Mouse (Mus musculus) E14TG2a.4 (cell line): ENCODE results near the gene Plac8.
A peak's percentile ranks its signal among the peaks of the same experiment; 100 is the strongest.

ENCODE experiments used
- H3K27me3 ChIP-seq: 2 replicates; pipeline ENCODE4 v1.6.1; 2014; ENCODE audit warnings: low read length, control low read depth; ENCODE audit not compliant: insufficient read depth
- H3K36me3 ChIP-seq: 2 replicates; pipeline ENCODE4 v1.6.1; 2014; ENCODE audit warnings: low read length, control low read depth; ENCODE audit not compliant: insufficient read depth
- H3K4me1 ChIP-seq: replicated peaks from 2 replicates; pipeline ENCODE4 v1.6.1; 2014; ENCODE audit warnings: low read depth, low read length, control low read depth
- H3K4me3 ChIP-seq: replicated peaks from 2 replicates; pipeline ENCODE4 v1.5.1; 2014; ENCODE audit warnings: mild to moderate bottlenecking, low read length
- H3K9me3 ChIP-seq: 2 replicates; pipeline ENCODE4 v1.6.1; 2014; ENCODE audit warnings: low read length, control low read depth
- CTCF ChIP-seq: conservative IDR thresholded peaks from 2 replicates; pipeline ENCODE4 v1.5.1; 2014; ENCODE audit warnings: low read length
- NANOG ChIP-seq: IDR thresholded peaks from 2 replicates; pipeline ENCODE4 v1.6.1; 2014; ENCODE audit warnings: borderline replicate concordance, low read length, mixed read lengths
- POU5F1 ChIP-seq: IDR thresholded peaks from 2 replicates; pipeline ENCODE4 v1.6.1; 2014; ENCODE audit warnings: low read length, borderline replicate concordance

The Plac8 gene

DNA sequence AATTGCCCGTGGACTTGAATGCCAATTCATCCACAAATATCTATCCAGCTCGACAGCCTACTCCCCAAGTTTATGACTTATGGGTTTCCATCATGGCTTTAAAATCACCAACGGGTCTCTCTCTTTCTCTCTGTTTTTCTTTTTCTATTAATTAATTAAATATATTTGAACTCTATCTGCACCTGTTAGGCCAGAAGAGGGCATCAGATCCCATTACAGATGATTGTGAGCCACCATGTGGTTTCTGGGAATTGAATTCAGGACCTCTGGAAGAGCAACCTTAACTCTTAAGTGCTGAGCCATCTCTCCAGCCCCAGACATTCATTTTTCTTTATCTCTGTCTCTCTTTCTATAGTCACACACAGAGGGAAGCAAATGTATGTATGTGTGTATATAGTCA, 13.3 kb downstream of the Plac8 start:
- Histone ChIP-seq H3K27me3 (no peaks in the 10 kb centered on the region), H3K4me3 (no peak overlapping the region), H3K4me1 (no peaks in the 10 kb centered on the region), H3K36me3 (no peaks in the 10 kb centered on the region), H3K9me3 (no peaks in the 10 kb centered on the region)
- TF ChIP-seq NANOG: no peak
- TF ChIP-seq CTCF: no peak
- TF ChIP-seq POU5F1: no peak

DNA sequence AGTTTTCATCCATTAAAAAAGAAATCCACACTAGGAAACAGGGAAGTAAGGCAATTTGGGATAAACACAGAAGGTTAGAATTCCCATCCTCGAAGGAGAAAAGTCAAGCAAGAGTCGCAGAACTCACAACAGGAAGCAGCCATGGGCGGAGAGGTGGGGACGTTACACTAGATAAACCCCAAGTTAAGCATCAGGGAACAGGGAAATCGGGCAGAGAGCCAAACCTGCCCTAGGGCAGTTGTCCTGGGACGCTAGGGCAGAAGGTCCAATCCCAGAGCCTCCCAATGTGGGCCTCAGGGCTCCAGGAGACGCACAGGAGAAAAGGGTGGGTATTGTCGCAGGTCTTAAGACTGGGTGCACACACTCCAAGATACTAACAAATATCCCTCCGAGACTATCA, 14.5 kb downstream of the Plac8 start:
- H3K4me1 ChIP-seq: no peaks in the 10 kb centered on the region
- TF ChIP-seq POU5F1 (no peak), NANOG (no peak), CTCF (no peak)
- no peaks in the 10 kb centered on the region for H3K27me3 ChIP-seq
- H3K36me3 ChIP-seq: no peaks in the 10 kb centered on the region
- no peaks in the 10 kb centered on the region for H3K9me3 ChIP-seq
- H3K4me3 ChIP-seq: no peak overlapping the region

- TF ChIP-seq CTCF: no peak
- TF ChIP-seq POU5F1: no peak
- no peak for TF ChIP-seq NANOG
- Histone ChIP-seq H3K4me3 (no peak overlapping the region), H3K27me3 (no peaks in the 10 kb centered on the region), H3K36me3 (no peaks in the 10 kb centered on the region), H3K9me3 (no peaks in the 10 kb centered on the region), H3K4me1 (no peaks in the 10 kb centered on the region)
Observed at GRCm38 (mm10) chr5:100557019-100557418, 15.0 kb downstream of the Plac8 start.

GRCm38 (mm10) chr5:100553426-100553825, 18.6 kb downstream of the Plac8 start:
- H3K4me3 ChIP-seq: no peak overlapping the region
- no peaks in the 10 kb centered on the region for H3K27me3 ChIP-seq
- H3K9me3 ChIP-seq: no peaks in the 10 kb centered on the region
- H3K36me3 ChIP-seq: peaks cover 6% of the 10 kb centered on the region
- H3K4me1 ChIP-seq: no peaks in the 10 kb centered on the region
- TF ChIP-seq CTCF (no peak), NANOG (no peak), POU5F1 (no peak)

DNA sequence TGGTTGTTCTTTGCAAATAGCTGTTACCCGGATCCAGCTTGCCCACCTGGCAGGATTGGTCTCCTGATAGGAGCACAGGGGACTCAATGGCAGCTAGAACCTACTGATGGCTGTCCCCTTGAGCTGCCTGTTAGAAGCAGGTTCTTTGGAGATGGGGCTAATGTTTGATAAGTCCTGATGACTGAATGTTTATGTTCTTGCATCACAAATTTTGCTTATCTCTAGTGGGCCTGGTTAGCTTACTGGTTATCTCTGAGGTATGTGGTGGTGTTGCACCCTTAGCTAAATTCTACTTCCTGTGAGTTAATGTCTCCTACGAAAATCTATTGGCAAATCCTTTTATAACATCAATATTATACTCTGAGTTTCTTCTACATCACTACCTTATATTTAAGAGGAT, 20.1 kb downstream of the Plac8 start:
- TF ChIP-seq POU5F1 (no peak), CTCF (no peak), NANOG (no peak)
- Histone ChIP-seq H3K27me3 (no peaks in the 10 kb centered on the region), H3K9me3 (no peaks in the 10 kb centered on the region), H3K4me3 (no peak overlapping the region), H3K36me3 (peaks cover 21% of the 10 kb centered on the region), H3K4me1 (no peaks in the 10 kb centered on the region)

DNA sequence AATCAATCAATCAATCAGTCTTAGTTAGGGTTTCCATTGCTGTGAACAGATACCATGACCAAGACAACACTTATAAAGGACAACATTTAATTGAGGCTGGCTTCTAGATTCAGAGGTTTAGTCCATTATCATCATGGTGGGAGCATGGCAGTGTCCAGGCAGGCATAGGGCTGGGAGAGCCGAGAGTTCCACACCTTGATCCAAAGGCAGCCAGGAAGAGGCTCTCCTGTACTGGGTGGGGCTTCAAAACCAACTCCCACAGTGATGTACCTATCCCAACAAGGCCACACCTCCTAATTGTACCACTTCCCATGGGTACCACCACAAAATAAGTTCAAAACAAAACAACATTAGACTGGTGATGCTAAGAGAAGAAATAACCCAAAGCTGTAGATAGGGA, 21.9 kb downstream of the Plac8 start:
- no peaks in the 10 kb centered on the region for H3K27me3 ChIP-seq
- no peaks in the 10 kb centered on the region for H3K4me1 ChIP-seq
- no peaks in the 10 kb centered on the region for H3K9me3 ChIP-seq
- no peak overlapping the region for H3K4me3 ChIP-seq
- TF ChIP-seq CTCF: no peak
- TF ChIP-seq NANOG: no peak
- TF ChIP-seq POU5F1: no peak
- peaks cover 39% of the 10 kb centered on the region for H3K36me3 ChIP-seq

- H3K4me1 ChIP-seq: no peaks in the 10 kb centered on the region
- no peaks in the 10 kb centered on the region for H3K27me3 ChIP-seq
- H3K36me3 ChIP-seq: peaks cover 48% of the 10 kb centered on the region
- no peak for TF ChIP-seq NANOG
- TF ChIP-seq CTCF: no peak
- TF ChIP-seq POU5F1: no peak
- no peaks in the 10 kb centered on the region for H3K9me3 ChIP-seq
- H3K4me3 ChIP-seq: no peak overlapping the region
Observed at GRCm38 (mm10) chr5:100549311-100549710, 22.7 kb downstream of the Plac8 start.

DNA sequence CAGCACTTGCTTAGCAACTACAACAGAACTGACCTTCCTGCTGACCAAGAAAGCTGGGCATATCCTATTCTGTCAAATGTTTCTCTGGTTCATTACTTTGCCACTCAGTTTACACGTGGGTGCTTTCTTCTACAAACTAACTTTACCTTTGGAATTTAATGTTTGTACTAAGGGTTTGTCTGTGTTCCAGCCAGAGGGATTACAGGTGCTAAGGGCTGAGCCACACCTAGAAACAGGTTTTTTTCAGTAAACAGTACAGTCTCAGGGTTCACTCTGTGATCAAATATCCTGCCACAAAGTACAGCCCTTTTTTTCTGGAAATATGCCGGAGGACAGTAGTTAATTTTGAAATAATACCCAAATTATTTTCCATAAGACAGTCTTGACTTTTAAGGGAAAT, 23.8 kb downstream of the Plac8 start:
- Histone ChIP-seq H3K4me1 (no peaks in the 10 kb centered on the region), H3K27me3 (no peaks in the 10 kb centered on the region), H3K36me3 (peaks cover 58% of the 10 kb centered on the region), H3K9me3 (no peaks in the 10 kb centered on the region), H3K4me3 (no peak overlapping the region)
- TF ChIP-seq CTCF: no peak
- TF ChIP-seq POU5F1: no peak
- TF ChIP-seq NANOG: no peak

GRCm38 (mm10) chr5:100546294-100547080, 25.6 kb downstream of the Plac8 start:
- Histone ChIP-seq H3K36me3 (peaks cover 74% of the 10 kb centered on the region), H3K9me3 (no peaks in the 10 kb centered on the region), H3K4me3 (no peak overlapping the region), H3K27me3 (no peaks in the 10 kb centered on the region), H3K4me1 (no peaks in the 10 kb centered on the region)
- TF ChIP-seq CTCF (no peak), NANOG (no peak), POU5F1 (no peak)

- no peaks in the 10 kb centered on the region for H3K4me1 ChIP-seq
- peaks cover 2% of the 10 kb centered on the region for H3K9me3 ChIP-seq
- peaks cover 86% of the 10 kb centered on the region for H3K36me3 ChIP-seq
- no peaks in the 10 kb centered on the region for H3K27me3 ChIP-seq
- TF ChIP-seq CTCF (peak; percentile 29), POU5F1 (no peak)
- no peak overlapping the region for H3K4me3 ChIP-seq
Observed at GRCm38 (mm10) chr5:100536638-100537037, 35.4 kb downstream of the Plac8 start.
